8 mouse cellular contexts compared by ENCODE assay signal in the genomic region with DNA sequence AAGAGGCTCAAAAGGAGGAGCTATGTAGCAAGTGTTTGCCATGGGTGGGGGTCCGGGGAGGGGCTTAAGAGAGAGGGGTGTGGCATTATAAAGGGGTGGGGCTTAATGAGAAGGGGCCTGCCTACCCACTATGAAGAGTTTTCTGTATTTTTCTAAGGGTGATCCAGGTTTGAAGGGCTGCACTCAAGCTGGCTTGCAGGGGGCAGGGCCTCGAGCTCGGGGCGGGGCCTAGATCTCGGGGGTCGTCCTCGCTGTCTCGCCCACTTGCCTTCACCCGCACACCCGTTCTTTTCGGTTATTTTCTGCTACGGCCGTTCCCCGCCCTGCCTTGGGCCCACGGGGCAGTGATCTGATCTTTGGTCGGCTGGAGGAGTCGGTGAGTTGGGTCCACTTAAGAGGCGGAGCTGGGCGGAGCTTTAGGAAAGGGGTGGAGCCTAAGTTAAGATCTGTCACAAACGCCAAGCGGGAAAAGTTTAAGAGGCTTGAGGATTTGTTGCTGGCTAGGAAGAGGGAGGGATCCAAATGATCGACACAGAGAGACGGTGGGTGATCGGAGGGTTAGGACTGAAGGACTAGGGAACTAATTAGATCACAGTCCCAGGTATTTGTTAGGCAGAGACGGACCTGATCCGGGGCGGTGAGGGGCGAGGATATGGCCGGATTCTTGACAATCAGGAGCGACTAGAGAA. TPM values are rescaled to one million over a fixed set of nuclear protein-coding genes. Genes with fewer than 3 reads are reported as not detected.
A peak's percentile ranks its signal among the peaks of the same experiment; 100 is the strongest.
DNase-seq lines count a peak whose midpoint lies in the region; ATAC-seq and TF ChIP-seq lines count a peak whose summit lies in the region.

A gene (plus strand): TSS at position 145 of the 689 bp plus-strand sequence.
A gene (minus strand): TSS at position 346 of the 689 bp plus-strand sequence.

- peak within 1 kb of the TSS; percentile 84 for H3K4me2 ChIP-seq in forebrain, embryonic 16.5 days (ENCODE audit: low read length)

- ATAC-seq in forebrain, embryonic 16.5 days = peak; percentile 51
- peak; percentile 64 for ATAC-seq in megakaryocyte progenitor cell, adult 5-6 weeks (replicated peaks; ENCODE audit: poor library complexity)

- H3K9me3 ChIP-seq in forebrain, embryonic 16.5 days (ENCODE audit: control insufficient read depth, low read length) = no peaks in the 10 kb centered on the region

- TF ChIP-seq CTCF in left cerebral cortex, adult 2 months (IDR thresholded peaks at IDR 0.05) = no peak

- WGBS in forebrain, embryonic 16.5 days = under 1% methylated on average over 30 of the region's 30 CpGs

- H3K27me3 ChIP-seq in forebrain, embryonic 16.5 days (replicated peaks; ENCODE audit: control insufficient read depth, insufficient read depth, low read length) = peaks cover 34% of the 10 kb centered on the region

- DNase-seq in left cerebral cortex, adult 2 months (ENCODE audit: extremely low spot score in 1 of 2, low spot score in 2 of 2) = peak; percentile 39 to 47
- DNase-seq in left cerebral cortex, adult 18-20 months (ENCODE audit: low spot score in 2 of 2) = no peak
- DNase-seq in cerebellum, adult 8-10 months = peak; percentile 64
- peak; percentile 82 for DNase-seq in heart, postnatal 4 days
- DNase-seq in layer of hippocampus, postnatal 36 days = peak; percentile 44 to 52
- peak; percentile 31 for DNase-seq in right cerebral cortex, postnatal 14 days

- peaks cover 37% of the 10 kb centered on the region for H3K4me1 ChIP-seq in forebrain, embryonic 16.5 days (replicated peaks; ENCODE audit: control insufficient read depth, insufficient read depth, low read length)

- H3K4me3 ChIP-seq in left cerebral cortex, adult 2 months = peak within 1 kb of the TSS; percentile 83
- peak within 1 kb of the TSS; percentile 83 for H3K4me3 ChIP-seq in forebrain, embryonic 16.5 days (replicated peaks; ENCODE audit: low read length)

- peak within 1 kb of the TSS; percentile 94 for H3K27ac ChIP-seq in left cerebral cortex, adult 2 months
- H3K27ac ChIP-seq in forebrain, embryonic 16.5 days (ENCODE audit: low read length) = peak within 1 kb of the TSS; percentile 85

- H3K36me3 ChIP-seq in forebrain, embryonic 16.5 days (ENCODE audit: control insufficient read depth, insufficient read depth) = peaks cover 14% of the 10 kb centered on the region

- intact Hi-C loops in left cerebral cortex, adult 2 months (cut with DNase I) = loop anchor here (10.0 kb wide), 1 partner anchor 195 kb away; no protein-coding TSS in a partner anchor

- peak within 1 kb of the TSS; percentile 72 for H3K9ac ChIP-seq in forebrain, embryonic 16.5 days (replicated peaks; ENCODE audit: low read depth, low read length)

RNA-seq across cellular contexts. Expression of the first gene that starts in this region (rescaled TPM):
- 1 to 10 TPM; 1.4 to 1.8 TPM for total RNA-seq in left cerebral cortex, adult 2 months (2021)
- total RNA-seq in left cerebral cortex, adult 18-20 months (2021) = 1 to 10 TPM; 1.6 to 1.9 TPM
- 0.51 and 0.75 TPM in 2 replicates for polyA plus RNA-seq in forebrain, embryonic 16.5 days (2015; fragmentation: Nextera tagmentation; extraction: Ambion mirVana)
- total RNA-seq in heart, postnatal 4 days (2021) = under 1 TPM; 0.24 to 0.54 TPM
- under 1 TPM; 0.76 to 0.77 TPM for total RNA-seq in layer of hippocampus, postnatal 36 days (2021)
- 0.76 and 1.2 TPM in 2 replicates for total RNA-seq in megakaryocyte progenitor cell, adult 5-6 weeks (2015)
- total RNA-seq in megakaryocyte progenitor cell, adult 5-6 weeks (2017) = 0.17 and 0.47 TPM in 2 replicates

RNA-seq across cellular contexts. Expression of the second gene that starts in this region (rescaled TPM):
- 10 to 100 TPM; 56.0 to 59.3 TPM for total RNA-seq in left cerebral cortex, adult 2 months (2021)
- total RNA-seq in left cerebral cortex, adult 18-20 months (2021) = 10 to 100 TPM; 50.2 to 53.6 TPM
- polyA plus RNA-seq in forebrain, embryonic 16.5 days (2015; fragmentation: Nextera tagmentation; extraction: Ambion mirVana) = 6.0 and 7.5 TPM in 2 replicates
- total RNA-seq in heart, postnatal 4 days (2021) = 1 to 10 TPM; 2.2 to 2.5 TPM
- total RNA-seq in layer of hippocampus, postnatal 36 days (2021) = 10 to 100 TPM; 45.3 to 51.0 TPM
- 0.56 and 2.3 TPM in 2 replicates for total RNA-seq in megakaryocyte progenitor cell, adult 5-6 weeks (2015)
- total RNA-seq in megakaryocyte progenitor cell, adult 5-6 weeks (2017) = 0.91 and 2.4 TPM in 2 replicates

Comparison
In these comparisons a context has a peak if more than half of its experiments do, and no peak if none do; other contexts are left out.
1. RNA of the second gene that starts in this region (total RNA-seq): 56.0 to 59.3 TPM in left cerebral cortex, adult 2 months, 50.2 to 53.6 TPM in left cerebral cortex, adult 18-20 months and 45.3 to 51.0 TPM in layer of hippocampus, postnatal 36 days; 2.2 to 2.5 TPM in heart, postnatal 4 days and 0.56 to 2.4 TPM in megakaryocyte progenitor cell, adult 5-6 weeks; every median in the first group is over 10 times any median in the second.
2. DNase-seq: peak in left cerebral cortex, adult 2 months (2 of 2), cerebellum, adult 8-10 months (single experiment), heart, postnatal 4 days (single experiment), layer of hippocampus, postnatal 36 days (2 of 2) and right cerebral cortex, postnatal 14 days (single experiment); none in left cerebral cortex, adult 18-20 months (0 of 2).